Mouse (Mus musculus): ENCODE results near the gene Fbxw21.

DNA sequence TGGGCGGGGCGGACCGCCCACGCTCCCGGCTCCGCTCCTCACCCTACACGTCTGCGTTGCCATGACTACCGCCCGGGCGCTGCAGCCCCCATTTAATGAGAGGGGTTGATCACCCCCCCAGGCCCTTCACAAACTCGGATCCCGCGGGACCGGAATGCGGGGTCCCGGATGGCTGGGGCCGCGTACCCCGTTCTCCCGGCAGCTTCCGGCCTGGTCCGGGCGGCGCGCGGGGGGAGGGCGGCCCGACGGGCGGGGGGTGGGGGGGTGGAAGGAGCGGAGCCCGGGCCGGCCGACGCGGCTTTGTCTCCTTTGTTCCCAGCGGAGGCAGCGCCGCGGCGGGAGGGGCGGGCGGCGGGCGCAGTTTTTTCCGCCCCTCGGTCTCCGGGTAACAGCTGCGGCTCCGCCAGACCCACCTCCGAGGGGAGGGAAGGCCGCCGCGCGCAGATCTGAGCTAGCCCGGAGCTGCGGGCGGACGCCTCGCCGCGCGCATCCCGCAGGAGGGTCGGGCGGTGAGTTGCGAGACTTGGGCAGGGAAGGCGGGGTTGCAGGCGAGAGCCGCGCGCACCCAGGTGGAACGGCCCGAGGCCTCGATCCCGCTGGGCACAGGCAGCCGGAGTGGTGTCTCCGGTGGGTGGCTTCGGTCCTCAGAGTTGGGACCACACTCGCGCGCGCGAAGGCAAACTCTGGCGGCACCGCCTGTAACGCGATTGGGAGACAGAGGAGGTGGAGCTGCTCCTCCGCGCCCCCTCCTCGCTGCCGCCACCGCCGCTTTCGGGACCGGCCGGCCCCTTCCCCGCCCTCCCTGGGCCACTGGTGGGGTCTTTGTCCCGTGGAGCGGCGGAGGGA, 66.5 kb downstream of the Fbxw21 start, which contains the start of gene Plxnb1:
- TF ChIP-seq CTCF (IDR thresholded peaks at IDR 0.05; ENCODE audit: borderline replicate concordance, control insufficient read depth, extremely low read depth, insufficient read depth, low read length, poor library complexity) (0 out of 2 replicates have a peak, but pooled peaks have one; percentile 30), POLR2A (IDR thresholded peaks at IDR 0.05; ENCODE audit: control insufficient read depth, extremely low read depth, insufficient read depth, low read length, poor library complexity) (0 out of 2 replicates have a peak, but pooled peaks have one; percentile 26)
